Mouse (Mus musculus): ENCODE results near the gene Gm12248. TPM values are rescaled to one million over a fixed set of nuclear protein-coding genes. Genes with fewer than 3 reads are reported as not detected.
"Not testable (repeated sequence)": the region's sequence is repeated elsewhere in the genome, so short reads cannot be mapped to it uniquely, and the experiment has no call there.

Gm12248 gene
- total RNA-seq, 2 experiments from 2014 or later = not detected

DNA sequence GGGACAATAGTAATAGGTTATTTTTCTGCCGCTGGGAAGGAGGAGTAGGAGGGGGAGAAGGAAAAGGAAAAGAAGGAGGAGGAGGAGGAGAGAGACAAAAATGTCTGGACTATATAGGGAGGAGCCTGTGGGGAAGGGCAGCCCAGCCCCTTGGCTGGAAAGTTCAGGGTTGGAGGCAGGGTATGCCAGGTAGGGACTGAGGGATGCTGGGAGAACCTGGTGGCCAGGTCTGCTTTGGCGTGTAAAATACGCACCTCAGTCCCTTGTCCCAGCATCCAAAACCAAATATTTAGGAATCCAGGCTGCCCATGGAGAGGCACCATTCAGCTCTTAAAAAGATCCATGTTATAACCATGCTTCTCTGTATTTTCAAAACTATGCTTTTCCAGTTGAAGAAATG is 9.2 kb upstream of the Gm12248 start:
- DNase-seq = no peak

DNA sequence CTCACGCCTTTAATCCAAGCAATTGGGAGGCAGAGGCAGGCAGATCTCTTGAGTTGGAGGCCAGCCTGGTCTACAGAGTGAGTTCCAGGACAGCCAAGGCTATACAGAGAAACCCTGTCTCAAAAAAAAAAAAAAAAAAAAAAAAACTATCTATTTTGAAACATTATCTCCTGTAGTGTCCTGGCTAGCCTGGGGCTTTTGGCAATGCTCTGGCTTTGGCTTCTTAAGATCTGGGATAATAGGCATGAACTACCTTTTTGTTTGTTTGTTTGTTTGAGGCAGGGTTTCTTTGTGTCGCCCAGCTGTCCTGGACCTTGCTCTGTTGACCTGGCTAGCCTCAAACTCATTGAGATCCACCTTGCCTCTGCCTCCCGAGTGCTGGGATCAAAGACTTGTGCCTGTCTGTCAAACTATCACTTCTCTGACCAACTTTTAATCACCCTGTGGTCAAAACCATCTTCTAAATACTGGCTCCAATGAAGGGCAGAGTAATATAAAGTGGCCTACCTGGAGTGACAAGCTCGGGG is 8.3 kb upstream of the Gm12248 start:
- no peak for DNase-seq

DNA sequence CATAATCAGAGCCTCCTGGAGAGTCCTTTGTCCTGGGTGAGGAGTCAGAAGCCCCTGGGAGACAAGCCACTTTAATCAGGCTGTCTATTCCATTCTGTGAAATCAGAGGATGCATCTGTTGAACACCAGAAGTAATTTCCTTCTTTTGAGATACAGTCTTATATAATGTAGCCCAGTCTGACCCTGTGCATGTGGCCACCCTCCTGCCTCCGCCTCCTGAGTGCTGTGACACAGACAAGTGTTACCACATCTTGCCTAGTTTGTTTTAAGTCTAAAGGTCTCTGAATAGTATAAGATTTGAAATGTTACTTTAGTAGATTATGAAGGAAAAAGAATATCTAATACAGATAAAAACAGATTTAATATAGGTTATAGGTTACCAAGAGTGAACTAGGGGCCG is 7.1 kb upstream of the Gm12248 start:
- no peak for DNase-seq

DNA sequence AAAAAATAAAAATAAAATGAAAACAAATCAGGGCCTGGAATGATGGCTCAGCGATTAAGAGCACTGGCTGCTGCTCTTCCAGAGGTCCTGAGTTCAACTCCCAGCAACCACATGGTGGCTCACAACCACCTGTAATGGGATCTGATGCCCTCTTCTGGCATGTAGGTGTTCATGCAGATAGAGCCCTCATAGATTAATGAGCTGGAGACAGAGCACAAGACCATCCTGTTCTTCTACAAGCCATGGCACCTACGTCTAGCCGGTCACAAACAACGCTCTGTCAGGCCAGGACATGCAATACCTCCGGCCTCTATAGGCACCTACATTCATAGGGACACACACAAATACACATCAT is 5.4 kb upstream of the Gm12248 start:
- not testable (repeated sequence) for DNase-seq

DNA sequence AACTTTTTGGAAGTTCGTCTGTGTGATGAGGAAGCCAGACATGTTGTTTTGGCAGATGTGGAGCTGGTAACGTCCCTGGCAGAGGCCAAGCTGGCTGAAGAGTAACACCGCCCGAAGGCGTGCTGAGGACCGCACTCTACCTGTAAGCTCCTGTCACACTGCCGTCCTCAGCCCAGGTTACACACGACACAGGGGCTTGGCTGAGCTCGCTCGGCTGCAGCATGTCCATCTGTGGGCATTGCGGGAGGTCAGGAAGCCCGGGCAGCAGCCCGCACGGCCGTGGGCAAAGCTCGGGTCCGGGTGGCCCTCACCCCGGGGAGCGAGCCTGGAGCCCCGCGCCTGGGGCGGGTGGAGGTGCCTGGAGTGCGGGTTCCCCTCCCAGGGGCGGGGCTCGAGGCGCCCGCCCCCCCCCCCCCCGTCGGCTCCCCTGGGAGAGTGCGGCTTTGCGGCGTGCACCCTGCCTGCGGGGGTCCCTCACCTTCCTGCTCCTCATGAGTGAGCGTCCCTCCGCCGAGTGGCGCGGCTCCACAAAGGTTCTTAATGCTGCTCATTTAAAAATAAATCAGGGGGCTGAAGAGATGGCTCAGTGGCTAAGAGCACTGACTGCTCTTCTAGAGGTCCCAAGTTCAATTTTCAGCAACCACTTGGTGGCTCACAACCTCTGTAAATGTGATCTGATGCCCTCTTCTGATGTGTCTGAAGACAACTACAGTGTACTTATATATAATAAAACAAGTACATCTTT is 4.9 kb upstream of the Gm12248 start:
- DNase-seq = peak; percentile 11

DNA sequence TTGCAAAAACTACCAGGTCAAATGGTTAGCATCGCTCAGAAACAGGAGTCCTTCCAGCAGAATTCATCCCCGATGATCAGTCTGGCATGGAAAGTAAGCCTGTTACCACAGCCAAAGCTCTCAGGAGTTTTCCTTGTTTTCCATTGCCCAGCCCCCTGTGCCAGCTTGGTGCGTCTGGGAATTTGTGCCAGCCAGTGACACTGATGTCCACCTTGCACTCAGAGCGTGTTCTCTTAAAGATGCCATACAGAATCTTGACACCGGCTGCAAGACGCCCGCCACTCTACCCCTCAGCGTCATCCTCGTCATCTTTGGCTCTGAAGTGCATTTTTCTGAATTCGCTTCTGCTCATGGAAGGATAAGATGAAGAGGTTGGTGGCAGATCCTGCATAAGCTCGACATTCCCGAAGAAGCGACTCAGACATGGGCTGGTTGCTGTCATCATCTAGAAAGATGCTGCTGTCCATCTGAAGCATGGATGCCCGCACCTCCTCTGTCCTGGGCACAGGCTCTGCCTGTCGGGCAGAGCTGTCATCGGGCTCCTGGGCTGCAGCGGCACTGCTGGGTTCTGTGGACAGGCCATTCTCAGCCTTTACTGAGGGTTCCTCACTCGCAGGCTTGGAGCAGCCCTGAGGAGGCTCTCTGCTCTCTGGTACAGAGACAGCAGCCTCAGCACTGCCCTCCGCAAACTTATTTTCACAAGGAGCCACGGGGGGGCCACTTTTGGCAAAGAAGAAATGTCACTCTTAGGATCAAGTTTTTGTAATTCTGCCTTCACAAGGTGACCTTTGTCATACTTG is 4.1 kb upstream of the Gm12248 start:
- DNase-seq = peak; percentile 24

DNA sequence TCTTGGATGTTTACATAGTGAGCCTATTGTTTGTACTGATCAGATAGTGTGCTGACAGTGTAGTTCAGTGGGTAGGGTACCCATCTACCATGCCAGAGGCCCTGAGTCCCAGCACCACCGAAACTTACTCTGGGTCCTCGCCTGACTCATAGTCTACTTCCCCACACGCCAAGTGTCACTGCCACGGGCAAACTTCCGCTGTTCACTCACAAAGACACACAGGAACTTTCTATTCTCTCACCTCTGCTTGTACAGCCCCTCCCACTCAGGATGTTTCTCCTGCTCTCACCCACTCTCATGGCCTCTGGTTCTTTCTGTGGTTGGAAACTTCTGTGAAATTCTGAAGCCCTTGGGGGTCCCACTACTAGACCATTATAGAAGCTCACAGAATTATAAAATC is 3.2 kb upstream of the Gm12248 start:
- no peak for DNase-seq

DNA sequence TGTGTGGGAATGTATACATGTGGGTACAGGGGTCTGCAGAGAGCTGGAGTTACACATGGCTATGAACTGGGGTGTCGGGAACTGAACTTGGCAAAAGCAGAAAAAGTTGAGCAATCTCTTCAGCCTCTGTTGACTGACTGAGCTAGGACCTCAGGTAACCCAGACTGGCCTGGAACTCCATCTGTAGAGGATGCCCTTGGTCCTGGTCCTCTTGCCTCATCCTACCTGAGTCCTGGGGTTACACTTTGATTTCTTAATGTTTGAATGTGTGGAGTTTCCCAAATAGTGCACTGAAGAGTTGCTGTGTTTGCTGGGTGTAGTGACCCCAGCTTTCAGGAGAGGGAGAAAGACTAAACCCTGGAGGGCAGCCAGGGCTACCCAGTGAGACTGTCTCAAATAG is 2.6 kb upstream of the Gm12248 start:
- DNase-seq = no peak

DNA sequence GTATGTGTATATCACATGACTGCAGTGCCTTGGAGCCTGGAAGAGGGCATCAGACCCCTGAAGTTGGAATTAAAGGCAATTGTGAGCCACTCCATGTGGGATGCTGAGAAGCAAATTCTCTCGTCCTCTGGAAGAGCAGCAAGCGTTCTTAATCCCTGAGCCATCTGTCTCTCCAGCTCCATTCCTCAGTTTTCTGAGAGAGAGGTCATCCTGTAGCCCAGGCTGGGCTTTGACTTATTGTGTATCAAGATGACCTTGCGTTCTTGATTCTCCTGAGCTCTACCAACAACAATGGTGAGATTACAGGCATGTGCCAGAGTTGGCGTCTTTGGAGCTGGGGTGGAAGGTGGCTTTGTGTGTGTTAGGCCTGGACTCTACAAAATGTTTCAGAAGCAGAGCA is 1.8 kb upstream of the Gm12248 start:
- no peak for DNase-seq

DNA sequence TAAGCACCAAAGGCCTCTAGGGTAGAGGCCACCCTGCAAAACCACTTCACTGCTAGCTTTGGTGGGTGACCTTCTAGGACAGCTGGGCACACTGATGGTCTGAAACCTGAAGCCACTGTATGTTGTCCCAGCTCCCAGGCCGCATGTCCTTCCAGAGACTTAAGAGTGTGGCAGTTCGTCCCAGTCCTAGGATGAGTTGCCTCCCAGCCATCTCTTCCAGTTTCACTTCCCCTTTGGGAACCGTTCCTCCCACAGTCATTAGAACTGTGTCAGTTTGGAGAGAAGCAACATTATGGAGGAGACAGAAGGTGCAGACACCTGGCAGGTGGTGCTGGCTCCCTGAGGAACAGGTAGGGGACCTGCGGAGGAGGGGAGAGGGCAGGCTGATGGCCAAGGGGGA is 393 bp downstream of the Gm12248 start:
- DNase-seq = no peak

DNA sequence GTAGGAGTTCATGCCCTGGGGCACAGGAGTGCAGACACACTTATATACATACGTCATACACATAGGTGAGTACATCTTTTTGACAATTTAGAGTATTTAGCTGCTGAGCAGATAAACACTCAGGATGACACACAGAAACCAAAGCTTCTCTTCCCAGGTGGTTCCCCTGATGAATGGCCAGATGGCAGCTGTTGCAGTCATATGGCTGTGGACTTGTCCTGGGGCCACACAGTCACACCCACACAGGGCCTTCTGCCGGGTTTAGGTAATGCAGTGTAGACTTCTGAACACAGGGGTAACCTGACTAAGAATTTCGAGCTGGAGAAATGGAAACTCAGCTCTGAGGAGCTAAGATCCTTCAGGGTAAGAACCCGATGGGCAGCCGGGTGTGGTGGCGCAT is 11.2 kb downstream of the Gm12248 start:
- DNase-seq = no peak

DNA sequence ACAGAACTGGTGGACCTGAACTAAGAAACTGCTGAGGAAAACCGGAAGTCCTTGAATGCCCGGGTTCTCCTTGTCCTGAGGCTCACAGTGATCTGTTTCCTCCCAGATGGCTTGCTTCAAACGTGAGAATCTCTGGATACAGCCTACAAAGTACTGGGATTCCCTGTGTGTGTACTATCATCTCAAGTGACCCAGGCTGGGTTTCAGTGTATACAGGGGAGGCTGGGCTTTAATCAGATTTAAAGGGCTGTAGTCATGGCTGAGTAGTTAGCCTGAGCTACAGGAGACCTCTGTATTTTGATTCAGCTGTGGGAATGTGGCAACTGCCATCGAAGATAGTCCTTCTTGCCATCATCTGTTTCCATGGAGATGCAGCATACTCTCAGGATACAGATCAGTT is 15.7 kb downstream of the Gm12248 start:
- DNase-seq = no peak

DNA sequence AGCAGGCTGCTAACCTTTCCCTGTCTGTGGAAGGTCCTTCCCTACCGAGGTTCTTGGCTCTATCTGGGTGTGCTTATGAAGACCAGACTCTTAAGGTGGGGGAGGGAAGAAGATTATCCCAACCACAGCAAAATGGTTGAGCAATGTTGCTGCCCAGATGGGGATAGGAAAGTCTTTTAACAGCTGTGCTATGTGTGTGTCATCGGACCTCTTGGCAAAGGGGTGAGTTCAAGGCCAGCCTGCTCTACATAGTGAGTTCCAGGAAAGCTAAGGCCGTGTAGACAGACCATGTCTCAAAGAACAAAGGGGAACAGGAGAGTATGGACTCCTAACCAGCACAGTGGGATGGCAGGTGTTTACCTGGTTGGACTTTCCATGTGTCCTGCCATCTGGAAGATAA is 20.0 kb downstream of the Gm12248 start:
- no peak for DNase-seq

DNA sequence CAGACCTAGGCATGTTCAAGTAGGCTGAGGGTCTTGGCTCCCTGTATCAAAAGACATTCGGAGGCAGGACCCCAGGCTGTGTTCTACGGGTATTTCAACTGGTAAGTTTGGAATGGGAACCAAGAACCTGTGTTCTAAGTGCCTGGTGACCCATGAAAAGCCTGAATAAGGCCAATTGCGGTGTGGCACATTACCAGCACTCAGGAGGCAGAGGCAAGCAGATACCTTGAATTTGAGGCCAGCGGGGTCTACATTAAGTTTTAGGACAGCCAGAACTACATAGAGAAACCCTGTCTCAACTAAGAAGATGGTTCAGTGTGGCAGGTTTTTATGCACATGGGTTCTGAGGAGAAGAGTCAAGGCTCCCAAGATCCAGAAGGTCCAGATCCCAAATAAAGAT is 27.9 kb downstream of the Gm12248 start:
- no peak for DNase-seq

DNA sequence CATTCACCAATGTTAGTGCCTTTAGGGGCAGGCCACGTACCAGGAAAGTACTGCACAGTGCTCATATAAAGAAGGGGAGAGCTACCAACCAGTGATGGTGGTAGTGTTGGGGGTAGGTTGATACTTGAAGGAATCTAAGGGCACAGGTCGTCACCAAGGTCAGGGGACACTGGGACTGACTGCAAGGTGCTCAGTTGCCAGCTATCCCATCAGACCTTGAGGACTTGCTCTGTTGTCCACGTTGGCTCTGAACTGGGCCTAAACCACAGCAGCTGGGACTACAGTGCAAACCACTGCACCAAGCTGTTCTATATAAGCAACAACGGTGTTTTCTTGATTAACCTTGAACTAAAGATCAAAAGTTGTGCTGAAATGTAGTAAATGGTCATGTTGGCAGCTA is 30.3 kb downstream of the Gm12248 start:
- no peak for DNase-seq

DNA sequence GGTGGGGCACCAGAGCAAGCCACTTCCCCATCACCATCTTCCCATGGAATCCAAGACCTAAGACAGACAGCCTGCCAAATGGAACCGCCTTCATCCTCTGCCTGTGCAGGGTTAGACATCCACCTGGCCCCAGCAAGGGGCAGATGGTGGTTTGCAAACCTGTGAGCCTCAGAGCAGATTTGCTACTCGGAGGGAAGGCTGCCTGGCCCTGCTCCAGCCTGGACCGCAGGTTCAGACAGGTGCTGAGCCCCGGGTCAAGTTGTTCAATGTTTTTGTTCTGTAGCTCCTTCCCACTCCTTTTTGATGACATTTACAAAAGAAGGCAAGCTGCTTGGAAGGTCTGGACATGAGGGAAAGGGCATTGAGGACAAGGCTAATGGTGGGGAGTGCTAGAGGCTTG is 31.7 kb downstream of the Gm12248 start:
- DNase-seq = not testable (repeated sequence)

DNA sequence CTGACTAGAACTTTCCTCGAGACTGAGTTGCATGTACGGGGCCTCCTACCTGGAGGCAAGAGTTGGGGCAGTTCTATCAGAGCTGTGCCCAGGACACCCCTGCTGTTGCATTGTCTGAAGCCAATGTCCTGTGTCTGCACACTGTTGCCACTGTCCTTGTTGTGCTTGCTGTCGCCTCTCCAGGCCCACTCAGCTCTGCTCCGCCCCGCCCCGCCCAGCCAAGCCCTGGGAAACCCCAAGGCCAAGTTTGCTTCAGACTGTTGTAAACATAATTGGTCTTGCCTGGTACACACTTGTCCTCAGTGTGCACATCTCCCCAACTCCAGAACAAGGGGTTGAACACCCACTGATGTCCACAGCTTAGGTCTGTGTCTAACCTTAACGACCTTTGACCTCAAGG is 33.2 kb downstream of the Gm12248 start:
- DNase-seq = not testable (repeated sequence)

DNA sequence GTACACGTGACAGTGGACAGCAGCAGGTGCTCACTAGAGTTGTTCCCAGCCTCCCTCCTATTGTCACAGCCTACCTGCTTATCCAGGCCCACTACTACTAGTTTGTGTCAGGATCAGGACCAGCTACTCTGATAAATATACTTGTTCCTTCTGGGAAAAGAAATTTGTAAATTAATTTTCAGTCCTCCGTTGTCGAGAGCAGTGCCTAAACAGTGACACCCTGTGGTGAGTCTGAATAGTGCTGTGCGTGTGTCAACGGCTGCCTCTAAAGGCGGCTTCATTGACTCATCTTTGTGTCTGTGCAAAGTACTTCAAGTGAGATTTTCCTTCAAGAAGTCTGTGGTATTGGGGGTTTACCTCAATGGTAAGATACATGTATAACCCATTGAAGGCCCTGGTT is 35.5 kb downstream of the Gm12248 start:
- peak; percentile 39 for DNase-seq

DNA sequence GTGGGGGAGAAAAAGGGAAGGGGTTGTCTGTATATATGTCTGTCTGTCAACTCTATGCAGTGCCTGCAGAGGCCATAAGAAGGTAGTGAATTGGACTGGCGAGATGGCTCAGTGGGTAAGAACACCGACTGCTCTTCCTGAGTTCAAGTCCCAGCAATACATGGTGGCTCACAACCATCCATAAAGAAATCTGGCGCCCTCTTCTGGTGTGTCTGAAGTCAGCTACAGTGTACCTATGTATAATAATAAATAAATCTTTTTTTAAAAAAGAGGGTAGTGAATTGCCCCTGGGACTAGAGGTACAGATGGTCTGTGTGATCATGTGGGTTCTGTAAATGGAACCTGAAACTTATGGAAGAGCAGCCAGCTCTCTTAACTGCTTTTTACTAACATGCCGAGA is 46.5 kb downstream of the Gm12248 start:
- DNase-seq = no peak

DNA sequence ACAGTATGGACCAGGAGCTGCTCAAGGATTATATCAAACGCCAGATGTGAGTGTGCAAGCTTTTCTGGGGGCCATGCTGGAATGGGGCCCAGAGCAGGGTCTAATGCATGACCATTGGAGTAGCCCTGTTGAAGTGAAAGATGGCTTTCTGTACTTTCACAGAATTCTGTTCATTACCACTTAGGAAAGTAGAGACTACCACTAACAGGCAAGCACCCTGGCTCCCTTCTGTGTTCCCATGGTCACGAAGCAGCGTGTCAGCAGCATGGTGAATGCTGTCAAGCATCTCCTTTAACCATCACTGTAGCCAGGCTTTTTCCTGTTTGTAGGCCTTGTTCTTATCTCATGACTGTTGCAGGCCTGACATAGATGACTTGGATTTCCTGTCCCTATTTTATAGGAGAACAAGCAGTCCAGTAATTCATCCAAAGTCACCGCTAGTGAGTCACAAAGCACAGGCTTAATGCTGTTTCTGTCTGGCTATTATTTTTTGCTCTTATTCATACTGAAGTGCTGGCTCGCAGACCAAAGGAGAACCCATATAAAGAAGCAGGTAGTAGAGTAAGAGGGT is 50.0 kb downstream of the Gm12248 start:
- DNase-seq = no peak

DNA sequence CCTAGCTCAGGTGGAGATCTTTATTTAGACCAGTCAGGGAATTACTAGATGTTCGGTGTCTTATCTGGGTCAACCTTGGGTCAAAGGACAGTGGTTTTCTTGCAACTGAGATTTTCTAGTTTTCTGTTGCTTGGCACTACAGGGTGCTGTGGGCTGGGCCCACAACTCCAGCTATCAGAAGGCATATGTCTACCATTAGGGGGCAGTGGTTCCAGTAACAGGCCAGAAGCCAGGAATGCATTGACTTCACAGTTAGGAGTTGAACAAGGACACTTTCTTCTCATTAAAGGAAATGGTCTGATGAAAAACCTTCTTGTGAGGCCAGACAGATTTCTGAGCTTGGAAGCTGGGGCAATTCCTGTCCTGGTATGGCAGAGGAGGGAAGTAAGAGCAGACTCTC is 53.9 kb downstream of the Gm12248 start:
- DNase-seq = no peak

DNA sequence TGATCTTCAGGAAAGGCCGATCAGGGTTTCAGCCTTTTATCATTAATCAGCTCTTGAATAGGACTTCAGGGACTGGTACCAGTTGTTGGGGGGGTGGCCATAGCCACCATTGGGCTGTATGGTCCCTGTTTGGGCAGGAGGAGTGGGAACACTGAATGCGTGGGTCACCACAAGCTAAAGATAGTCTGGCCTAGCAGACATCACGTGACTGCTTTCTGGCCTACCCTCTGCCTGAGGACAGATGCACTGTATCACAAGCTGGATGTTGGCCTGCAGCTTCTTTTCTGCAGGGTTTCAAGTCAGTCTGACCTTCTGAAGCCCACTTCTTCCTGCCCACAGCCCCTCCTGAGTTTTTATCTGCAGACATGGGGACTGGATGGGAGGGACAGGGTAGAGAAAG is 59.3 kb downstream of the Gm12248 start:
- DNase-seq = peak; percentile 10

DNA sequence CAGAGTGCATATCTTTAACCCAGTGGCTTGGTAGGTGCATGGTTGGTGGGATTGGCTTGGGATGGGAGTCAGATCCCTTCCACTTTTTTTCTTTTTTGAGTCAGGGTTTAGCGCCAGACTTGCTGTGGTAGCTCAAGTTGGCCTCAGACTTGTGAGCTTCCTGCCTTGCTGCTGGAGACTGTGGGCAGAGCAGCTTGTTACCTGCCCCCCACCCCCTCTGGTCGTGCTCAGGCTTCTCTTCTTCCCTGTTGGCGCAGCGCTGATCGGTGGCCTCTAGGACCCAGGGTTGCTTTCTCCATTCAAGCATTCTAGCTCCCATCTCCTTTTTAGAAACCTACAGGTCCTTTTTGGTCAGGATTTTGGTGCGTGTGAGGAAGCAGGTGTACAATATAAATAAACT is 61.8 kb downstream of the Gm12248 start:
- DNase-seq = no peak

DNA sequence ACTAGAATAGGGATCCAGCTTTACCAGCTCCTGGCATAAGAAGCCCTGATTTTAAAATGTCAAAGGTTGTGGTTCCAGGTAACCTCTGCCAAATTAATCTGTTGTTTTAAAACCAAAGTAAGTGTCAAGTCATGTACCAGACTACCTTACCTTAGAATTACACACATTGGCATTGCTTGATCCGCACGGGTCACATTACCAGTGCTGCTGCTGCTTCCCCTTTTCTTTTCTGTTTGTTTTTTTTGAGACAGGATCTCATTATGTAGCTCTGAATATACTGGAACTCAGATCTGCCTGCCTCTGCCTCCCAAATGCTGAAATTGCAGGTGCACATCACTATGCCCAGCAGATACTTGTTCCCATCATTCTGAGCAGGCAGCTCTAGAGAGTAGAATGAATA is 63.1 kb downstream of the Gm12248 start:
- DNase-seq = no peak
